Mouse (Mus musculus): ENCODE data around the gene Msx2.
A peak's percentile ranks its signal among the peaks of the same experiment; 100 is the strongest.

Gene Msx2

DNA sequence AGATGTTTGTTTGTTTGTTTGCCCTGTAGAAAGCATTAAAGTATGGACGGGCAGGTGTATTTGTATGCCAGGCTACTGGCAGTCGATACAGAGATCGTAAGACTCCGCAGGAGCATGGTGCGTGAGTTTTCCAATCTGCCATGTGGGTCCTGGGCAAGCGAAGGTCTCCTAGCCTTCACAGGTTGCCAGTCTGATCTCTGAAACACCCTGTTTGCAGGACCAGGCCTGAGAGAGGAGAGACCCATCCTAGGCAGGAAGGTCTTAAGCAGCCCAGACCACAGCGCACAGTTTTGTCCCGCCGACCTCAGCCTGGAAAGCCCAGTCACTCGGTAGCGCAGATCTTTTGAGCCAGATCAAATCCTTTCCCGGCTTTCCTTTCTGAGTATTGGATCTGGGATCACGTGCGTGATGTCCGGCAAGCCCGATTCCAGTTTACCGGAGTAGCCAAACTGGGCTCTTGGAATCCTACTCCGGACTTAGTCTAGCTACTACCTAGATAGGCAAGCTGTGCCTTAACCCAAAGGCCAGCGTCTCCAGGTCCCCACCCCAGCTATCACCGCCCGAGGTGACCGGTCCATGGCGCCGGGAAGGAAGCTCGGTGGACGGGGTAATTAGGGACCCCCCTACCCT is 7.6 kb downstream of the Msx2 start:
- no peak for DNase-seq (ENCODE audit: low spot score in 2 of 2)

DNA sequence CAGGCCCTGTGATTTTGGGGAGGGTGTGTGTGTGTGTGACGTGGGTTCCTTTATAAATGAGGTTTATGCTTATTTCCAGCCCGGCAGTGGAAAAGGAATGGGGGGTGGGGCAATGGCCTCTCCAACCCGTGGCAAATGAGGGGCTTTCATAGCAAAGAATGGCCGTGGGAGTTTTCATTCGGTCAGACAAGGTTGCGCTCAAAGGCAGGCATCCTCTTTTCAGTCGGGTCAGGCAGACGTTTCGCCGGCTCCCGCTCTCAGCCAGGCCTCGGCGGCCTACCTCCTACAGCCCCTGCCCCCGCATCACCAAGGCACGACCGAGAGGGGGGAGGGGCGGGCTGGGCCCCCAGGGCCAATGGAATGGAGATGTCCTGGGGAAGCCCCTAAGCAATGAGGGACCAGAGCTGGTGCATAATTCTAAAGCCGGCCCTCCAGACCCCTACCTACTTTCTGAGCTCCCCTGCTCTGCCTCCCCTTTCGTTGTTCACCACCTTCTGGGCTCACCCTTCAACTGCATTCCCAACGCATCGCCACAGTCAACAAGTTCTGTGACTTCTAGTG is 8.4 kb downstream of the Msx2 start:
- no peak for DNase-seq (ENCODE audit: low spot score in 2 of 2)

- DNase-seq (ENCODE audit: low spot score in 2 of 2) = no peak
These were observed 8.9 kb downstream of the Msx2 start for GRCm38 (mm10) chr13:53463946-53464345.

GRCm38 (mm10) chr13:53463037-53463436 is 9.8 kb downstream of the Msx2 start:
- no peak for DNase-seq (ENCODE audit: low spot score in 2 of 2)

DNA sequence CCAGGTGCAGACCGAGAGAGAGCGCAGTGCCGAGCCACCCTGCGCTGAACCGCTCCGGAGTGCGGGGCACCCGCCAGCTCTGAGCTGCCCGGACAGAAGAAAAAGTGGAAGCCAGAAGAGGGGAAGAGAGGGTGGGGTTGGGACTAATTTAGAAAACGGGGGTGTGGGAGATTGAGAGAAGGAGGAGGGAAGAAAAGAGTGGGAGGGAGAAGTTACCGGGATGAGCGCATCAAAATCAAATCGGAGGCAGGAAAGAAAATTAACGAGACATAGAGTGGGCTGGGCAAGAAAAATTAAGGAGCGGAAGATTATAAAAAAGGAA is 10.3 kb downstream of the Msx2 start:
- no peak for DNase-seq (ENCODE audit: low spot score in 2 of 2)

DNA sequence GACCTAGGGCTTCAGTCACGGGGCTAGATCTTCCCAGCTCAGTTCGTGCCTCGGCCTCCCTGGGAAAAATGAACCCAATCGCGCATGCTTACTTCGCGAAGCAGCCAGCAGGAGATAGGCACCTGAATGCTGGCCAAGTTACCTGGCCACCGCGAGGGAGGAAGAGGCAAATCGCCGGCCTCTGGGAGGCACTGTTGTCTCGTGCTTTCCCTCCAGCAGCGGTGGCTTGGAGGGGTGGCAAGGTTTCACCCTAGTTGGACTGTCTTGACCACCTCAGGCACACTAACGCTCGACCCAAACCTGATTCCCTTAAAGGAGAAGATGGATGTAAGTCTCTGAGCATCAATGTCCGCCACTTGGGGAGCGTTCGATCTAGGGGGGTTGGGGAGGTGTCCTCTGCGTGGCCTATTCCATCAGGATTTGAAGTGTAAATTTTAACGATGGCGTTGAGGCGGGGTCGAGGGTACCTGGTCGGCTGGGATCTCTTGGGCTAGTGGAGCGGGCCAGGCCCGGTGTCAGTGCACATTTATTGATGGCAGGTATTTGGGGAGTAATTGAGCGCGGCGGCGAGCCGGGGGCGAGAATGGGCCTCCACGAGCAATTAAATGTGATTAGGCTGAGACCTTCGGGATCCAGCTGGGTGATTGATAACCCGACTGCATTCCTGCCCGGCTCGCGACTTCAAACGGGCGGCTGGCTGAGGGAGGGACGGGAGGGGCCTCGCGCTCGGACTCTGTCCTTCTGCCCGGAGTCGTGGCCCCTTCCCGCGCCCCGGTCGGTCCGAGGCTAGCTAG is 10.8 kb downstream of the Msx2 start:
- DNase-seq (ENCODE audit: low spot score in 2 of 2) = no peak

DNA sequence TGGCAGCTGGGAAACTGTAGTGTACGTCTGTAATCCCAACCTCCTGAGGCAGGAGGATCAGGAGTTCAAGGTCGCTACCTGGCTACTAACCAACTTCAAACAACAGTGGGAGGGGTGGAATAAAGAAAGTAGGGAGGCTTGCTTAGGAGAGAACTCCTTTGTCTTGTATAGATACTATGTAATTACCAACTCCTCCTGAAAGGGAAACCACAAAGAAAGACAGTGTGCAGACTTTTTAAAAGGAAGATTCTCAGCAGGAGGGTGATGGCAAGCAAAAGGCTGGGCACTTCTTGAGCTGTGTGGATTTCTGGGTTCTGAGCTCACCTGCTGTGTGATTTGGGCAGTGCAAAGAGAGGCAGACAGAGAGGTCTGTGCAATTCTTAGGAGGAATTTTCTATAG is 11.5 kb downstream of the Msx2 start:
- DNase-seq (ENCODE audit: low spot score in 2 of 2) = no peak

DNA sequence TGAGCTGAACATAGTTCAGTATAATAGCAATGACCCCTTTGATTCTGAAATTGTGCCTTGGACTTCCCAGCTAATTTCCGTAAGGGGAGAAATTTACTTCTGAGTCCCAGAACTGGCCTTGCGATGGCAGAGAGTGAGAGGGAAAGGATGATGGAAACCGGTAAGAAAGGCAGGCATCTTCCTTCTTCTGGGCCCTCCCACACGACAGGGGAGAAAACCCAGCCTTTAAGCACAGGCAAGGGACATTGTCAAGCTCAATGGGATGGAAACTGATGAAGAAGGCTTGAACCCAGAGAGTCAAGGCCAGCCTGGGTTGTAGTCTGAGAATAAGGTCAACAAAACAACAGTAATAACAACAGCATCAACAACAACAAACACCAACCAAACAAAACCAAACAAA is 14.1 kb downstream of the Msx2 start:
- no peak for DNase-seq (ENCODE audit: low spot score in 2 of 2)

DNA sequence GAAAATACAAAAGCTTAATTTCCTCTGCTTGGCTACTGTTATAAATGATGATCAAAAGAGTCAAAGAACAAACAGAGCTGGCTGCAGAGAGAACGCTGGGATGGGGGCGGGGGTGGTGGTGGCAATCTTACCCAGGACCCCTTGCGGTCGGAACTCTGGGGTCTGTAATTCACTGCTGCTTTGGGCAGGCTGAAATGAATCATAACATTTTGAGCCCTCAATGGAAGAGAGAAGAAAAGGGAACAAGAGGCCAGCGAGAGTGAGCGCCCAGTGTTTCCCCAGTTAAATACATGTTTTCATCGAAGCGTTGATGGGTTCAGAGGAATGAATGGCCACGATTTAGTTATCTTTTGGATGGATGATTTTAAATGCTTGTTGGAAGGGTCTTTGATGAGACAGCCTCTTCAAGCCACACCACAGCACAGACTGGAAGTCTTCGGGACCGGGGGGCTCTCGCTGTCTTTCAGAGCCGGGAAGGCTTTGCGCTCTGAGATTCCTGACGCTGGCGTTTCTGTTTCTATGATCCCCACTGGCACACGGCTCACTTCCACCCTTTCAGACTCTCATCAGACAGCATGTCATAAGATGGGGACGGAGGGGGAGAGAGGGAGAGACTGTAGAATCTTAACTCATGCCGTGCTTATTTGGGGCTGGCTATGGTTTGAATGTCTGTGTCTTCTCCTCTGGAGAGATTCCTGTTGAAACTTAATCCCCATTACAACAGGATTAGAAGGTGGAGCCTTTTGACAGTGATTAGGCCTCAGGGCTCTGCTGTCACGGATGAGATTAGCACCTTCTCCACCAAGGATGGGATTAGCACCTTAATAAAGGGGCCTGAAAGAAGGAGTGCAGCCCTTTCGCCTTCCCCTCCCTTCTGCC is 17.8 kb downstream of the Msx2 start:
- no peak for DNase-seq (ENCODE audit: low spot score in 2 of 2)

DNA sequence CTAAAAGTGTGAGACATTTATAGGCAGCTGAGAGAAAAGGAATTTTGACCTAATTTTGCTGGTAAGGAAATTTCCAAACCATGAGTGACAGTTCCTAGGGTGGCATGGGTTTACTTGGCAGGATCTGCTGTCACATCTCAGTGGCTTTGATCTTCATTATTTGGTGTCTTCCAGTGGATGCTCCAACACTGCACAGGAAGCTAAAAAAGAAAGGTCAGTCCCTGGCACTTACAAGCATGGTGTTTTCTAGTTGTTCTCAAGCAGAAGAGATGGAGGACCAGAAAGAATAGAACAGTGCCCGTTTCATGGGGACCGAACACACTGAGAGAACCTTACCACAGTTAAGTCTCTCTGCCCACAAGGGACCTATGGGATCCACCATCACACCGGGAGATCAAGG is 18.9 kb downstream of the Msx2 start:
- no peak for DNase-seq (ENCODE audit: low spot score in 2 of 2)

DNA sequence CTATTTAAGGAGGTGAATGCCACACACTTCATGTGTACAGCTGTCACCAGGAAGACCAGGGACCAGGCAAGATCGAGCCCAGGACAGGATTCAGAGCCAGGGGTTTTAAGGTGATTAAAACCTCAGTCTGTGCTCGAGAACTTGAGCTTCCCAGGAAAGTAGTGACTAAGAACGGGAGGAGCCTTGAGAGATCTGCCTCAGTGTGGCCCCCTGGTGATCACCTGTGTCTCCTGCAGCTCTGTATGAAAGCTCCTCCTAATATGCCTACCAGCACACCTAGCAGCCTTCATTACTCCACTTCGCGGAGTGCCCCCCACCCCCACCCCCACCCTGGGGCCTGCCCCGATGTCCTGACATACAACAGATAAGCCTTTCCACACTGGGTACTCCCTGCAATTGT is 25.3 kb downstream of the Msx2 start:
- no peak for DNase-seq (ENCODE audit: low spot score in 2 of 2)

DNA sequence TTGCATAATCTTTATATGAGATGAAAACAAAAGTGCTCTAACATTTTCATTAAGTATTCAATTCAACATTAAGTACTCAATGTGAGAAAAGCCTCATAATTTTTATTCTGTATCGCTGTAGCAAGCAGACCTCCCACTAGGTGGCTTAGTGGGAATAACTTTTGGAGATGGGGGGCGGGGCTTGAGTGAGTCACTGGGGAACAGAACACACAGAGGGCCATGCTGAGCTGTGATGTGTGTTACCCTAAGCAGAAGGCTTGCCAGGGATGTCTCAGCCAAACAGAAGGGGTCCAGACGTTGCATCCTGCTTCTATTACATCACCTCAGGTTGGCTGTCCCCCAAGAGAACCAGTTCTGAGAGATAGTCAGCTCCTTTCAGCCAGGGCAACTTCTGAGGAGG is 29.3 kb downstream of the Msx2 start:
- peak; percentile 72 to 79 for DNase-seq (ENCODE audit: low spot score in 2 of 2)

DNA sequence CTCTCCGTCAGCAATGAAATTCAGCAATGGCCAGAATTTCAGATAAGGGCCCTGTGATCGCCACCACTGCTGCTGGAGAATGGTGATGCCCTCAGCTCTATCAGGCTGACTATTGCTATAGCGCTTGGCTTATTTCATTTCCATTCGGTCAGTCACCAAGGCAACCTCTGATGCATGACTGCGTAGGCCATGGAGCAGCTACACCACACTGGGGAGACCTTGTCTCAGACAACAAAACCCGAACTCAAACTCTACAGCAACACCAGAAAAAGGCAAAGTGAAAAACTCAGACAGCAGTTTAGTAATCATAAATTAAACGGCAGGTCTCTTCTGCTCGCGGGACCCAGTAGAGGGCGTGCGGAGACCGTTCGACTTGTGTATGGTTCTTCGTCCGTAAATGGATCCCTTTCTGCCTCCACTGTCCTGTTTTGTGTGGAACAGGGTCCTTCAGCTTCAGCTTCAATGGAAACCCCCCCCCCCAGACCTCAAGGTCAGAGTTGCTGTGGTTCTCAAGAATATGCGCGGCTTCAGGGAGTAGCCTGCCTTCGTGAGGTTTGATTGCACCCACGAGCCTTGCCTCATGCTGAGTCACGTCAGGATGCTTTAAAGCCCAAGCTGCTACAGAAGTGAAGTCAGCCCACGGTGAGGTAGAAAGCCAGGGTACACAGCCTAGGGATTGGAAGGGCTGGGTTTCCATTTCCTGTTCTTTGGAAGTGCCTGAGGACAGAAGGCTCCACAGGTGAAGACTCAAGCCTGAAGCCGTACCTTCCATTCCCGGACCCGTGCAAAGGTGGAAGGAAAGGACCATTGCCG is 30.5 kb downstream of the Msx2 start:
- DNase-seq (ENCODE audit: low spot score in 2 of 2) = peak; percentile 62 to 74

- no peak for DNase-seq (ENCODE audit: low spot score in 2 of 2)
These were observed 31.4 kb downstream of the Msx2 start for GRCm38 (mm10) chr13:53441307-53442028.

- DNase-seq (ENCODE audit: low spot score in 2 of 2) = no peak
These were observed 32.9 kb downstream of the Msx2 start for GRCm38 (mm10) chr13:53439957-53440356.

- peak; percentile 81 to 86 for DNase-seq (ENCODE audit: low spot score in 2 of 2)
These were observed 46.4 kb downstream of the Msx2 start for GRCm38 (mm10) chr13:53426507-53426906.

- DNase-seq (ENCODE audit: low spot score in 2 of 2) = no peak
These were observed 51.7 kb downstream of the Msx2 start for GRCm38 (mm10) chr13:53421189-53421588.

- no peak for DNase-seq (ENCODE audit: low spot score in 2 of 2)
These were observed 52.1 kb downstream of the Msx2 start for GRCm38 (mm10) chr13:53420741-53421140.

DNA sequence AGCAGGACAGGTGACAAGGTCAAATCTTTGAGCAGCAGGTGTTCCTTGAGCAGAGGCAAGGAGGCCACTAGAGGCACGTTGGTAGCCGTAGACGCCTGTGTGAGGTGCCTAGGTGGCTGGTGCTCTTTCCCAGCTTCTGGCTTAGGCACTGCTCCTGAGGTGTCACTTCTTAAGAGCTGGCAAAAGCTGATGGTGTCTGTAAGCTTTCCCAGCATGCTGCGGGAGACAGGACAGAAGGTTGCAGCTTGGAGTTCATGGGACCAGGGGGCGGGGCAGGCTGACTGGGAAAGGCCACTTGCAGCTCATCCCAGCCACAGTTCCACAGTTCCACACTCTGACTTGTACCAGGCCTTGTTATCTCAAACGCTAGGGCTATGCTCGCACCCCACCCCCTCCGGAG is 53.2 kb downstream of the Msx2 start:
- no peak for DNase-seq (ENCODE audit: low spot score in 2 of 2)

DNA sequence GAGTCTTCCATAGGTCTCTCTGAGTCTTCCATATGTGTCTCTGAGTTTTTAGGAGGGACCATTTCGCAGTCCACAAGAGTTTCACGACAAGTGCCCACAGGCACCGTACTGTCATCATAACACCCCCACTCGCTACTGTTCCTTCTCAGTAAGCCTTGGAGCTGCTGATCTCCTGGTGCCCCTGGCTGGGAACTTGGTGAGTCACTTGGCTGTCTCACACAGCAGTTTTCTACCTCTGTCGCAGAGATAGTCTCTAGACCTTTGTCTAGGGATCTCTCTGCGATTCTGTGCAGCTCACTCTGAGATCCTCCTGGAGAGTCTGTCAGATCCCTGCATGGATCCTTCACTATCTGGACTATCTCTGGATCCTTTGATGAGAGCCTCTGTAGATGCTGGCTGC is 55.2 kb downstream of the Msx2 start:
- DNase-seq (ENCODE audit: low spot score in 2 of 2) = no peak

Data from right cerebral cortex, postnatal 10 days (tissue).